Mouse (Mus musculus) lung, adult 2 months (tissue): ENCODE results near the gene Nln.

Experiments used
- CTCF ChIP-seq: fragments of 200-500 bp; IDR thresholded peaks from 2 replicates; pipeline ENCODE4 v1.5.1; 2011; ENCODE audit warnings: mild to moderate bottlenecking, low read length, control low read depth; ENCODE audit not compliant: insufficient read depth
- POLR2A ChIP-seq: fragments of 200-500 bp; IDR thresholded peaks from 2 replicates; pipeline ENCODE4 v1.6.1; 2011; ENCODE audit warnings: low read depth, mild to moderate bottlenecking, control low read depth, low read length, borderline replicate concordance; ENCODE audit errors: extremely low read depth

DNA sequence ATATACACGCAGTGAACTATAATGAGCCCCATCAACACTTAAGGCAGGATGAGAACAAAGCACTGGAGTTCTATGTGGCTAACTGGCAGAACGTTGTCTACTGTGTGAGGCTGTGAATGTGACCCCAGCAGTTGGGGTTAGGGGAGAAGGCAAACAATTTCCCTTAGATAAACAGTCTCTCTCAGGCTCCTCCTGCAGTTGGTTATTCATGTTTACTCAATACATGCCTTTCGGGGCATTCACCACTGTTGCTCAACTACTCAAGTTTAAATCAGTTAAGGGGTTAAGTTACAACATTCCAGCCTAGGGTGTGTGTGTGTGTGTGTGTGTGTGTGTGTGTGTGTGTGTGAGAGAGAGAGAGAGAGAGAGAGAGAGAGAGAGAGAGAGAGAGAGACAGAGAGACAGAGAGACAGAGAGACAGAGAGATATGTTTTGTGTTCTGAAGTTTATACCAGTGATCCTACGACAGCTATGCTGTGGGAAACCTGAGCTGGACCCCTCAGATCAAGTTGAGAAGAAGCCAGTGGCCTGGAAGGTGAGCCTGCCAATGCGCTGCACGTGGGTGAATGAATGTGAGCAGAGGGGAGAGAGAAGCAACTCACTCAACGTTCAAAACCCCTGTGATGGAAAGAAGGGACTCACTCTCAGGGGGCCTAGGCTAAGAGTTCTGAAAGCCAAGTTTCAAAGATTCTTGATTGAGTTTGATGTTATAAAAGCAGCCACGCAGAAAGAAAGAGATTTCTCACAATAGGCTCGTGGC, 71.7 kb downstream of the Nln start:
- TF ChIP-seq CTCF (no peak), POLR2A (no peak)
